Mouse (Mus musculus) kidney, adult 11 months (tissue): Measurements from ENCODE around the gene H2-M3.
"Not testable (repeated sequence)": the region's sequence is repeated elsewhere in the genome, so short reads cannot be mapped to it uniquely, and the experiment has no call there.

Experiments
- DNase-seq: peaks from one replicate; pipeline ENCODE4 v3.0.0; 2022

The H2-M3 gene

DNA sequence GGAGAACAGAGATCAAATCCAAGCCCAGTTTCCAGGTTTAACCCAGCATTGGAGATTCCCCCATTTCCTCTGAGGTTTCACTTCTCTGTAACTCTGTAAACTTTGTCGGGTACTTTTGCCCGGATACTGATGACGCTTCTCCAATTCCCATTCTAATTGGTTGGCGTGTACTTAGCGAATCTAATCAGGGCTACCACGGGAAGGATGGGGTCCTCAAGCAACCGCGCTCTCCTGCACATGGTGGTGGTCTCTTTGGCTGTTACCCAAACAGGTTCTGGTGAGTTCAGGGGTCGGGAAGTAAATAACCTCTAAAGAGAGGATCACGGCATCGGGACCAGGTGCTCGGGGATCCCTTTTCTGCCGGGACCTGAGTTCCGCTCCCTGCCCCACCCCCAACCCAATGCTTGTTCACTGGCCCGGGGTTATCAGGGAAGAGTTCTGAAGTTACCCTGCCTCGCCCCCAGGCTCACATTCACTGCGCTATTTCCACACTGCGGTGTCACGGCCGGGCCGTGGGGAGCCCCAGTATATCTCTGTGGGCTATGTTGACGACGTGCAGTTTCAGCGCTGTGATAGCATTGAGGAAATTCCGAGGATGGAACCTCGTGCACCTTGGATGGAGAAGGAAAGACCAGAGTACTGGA, at the start of gene H2-M3:
H2-M3 (plus strand) TSS at position 163 of the 644 bp plus-strand sequence.
- DNase-seq = peak; percentile 87

- no peak for DNase-seq
These were observed 48.1 kb upstream of the H2-M3 start for GRCm38 (mm10) chr17:37221879-37222278.

- not testable (repeated sequence) for DNase-seq
These were observed 32.8 kb upstream of the H2-M3 start, which contains the start of gene Olfr97 for GRCm38 (mm10) chr17:37237230-37237629. Gene Olfr97, minus strand, starts transcription at chr17:37237330.

DNA sequence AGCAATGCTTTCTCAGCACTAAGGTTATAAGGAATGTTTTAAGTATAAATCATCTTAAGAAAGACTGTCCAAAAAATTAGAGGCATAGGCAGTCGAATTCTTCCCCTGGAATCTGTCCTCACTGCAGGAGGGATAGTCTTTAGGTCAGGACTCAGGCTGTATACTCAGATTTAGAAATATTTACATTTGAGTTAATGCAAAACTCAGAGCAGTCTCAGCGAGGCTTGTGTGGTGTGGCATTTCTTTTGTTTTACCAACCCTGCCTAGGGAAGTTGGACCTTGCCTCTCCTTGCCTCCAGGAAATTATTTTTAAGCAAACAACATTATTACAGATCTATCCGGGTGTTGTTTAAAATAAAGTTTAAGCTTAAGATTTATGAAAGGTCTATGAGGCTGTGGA, 27.8 kb upstream of the H2-M3 start:
- no peak for DNase-seq

GRCm38 (mm10) chr17:37246715-37247114, 23.3 kb upstream of the H2-M3 start:
- peak; percentile 12 for DNase-seq

DNA sequence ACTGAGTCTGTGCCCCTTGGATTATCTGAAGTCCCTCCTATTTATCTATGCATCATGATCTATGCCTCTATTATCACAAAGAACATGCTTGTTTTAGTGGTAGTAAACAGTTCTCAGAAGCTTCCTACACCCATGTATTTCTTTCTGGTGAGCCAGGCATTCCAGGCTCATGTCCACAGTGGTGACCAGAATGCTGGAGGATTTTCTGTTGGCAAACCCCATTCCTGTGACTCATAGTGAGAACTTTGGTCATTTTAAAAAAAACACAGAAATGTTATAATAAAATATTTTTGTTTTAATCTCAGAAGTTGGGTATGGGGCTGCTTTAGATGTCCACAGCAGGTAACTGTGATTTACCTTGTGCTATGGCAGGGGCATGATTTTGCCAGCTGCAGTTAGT, 20.6 kb upstream of the H2-M3 start:
- no peak for DNase-seq

- DNase-seq = no peak
These were observed 19.5 kb upstream of the H2-M3 start for GRCm38 (mm10) chr17:37250544-37250943.

- DNase-seq = no peak
These were observed 6.4 kb upstream of the H2-M3 start, which contains the start of gene Olfr98 for GRCm38 (mm10) chr17:37263626-37264025. Gene Olfr98, minus strand, starts transcription at chr17:37263749.

- DNase-seq = peak; percentile 63
These were observed 677 bp downstream of the H2-M3 start for GRCm38 (mm10) chr17:37270702-37271092.

DNA sequence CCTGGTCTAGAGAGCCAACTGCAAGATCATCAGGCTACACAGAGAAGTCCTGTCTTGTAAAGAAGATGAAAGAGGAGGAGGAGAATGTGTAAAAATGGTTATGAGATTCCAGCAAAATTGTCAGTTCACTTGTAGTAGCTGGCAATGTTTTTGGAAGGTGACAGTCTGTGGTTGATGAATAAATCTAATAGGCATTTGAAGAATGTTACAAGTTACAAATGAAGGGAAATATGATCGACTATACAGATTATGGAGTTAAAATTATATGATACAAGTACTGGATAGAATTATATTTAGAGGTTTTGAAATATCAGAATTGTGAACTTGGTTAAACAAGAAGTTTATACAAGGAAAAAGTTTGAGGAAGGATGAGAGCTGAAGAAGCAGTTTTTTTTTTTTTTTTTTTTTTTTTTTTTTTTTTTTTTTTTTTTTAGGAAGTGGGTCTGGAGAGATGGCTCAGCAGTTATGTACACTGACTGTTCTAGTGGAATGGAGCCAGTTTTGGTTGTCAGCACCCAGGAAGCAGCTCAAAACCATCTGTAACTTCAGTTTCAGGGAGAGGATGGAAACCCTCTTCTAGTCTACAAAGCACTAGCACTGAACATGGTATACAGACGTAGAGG, 5.7 kb downstream of the H2-M3 start:
- DNase-seq = no peak

DNA sequence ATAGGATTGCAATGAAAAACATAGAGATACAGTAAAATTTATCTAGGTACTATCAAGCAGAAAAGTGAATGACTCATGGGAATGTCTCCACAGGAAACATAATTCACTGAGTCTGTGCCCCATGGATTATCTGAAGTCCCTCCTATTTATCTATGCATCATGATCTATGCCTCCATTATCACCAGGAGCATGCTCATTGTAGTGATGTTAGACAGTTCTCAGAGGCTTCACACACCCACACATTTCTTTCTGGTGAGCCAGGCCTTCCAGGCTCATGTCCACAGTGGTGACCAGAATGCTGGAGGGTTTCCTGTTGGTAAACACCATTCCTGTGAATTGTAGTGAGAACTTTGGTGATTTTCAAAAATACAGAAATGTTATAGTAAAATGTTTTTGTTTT, 6.6 kb downstream of the H2-M3 start:
- no peak for DNase-seq

DNA sequence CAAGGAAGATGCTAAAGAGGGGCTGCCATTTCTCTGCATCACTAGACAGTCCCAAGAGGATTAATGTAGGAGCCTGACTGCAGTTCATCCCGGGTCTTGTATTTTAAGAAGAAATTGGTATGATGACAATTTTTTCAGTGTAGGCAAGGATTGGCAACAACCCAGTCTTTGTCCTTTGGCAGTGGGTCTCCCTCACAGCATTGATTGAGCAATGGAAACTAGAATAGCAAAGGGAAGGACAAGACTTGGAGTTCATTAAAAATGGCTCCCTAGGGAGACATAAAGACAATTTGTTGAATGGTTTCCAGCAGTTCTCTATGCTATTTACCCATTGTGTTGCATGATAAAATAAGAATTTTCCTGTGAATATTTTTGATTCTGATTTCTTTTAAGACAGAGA, 10.3 kb downstream of the H2-M3 start:
- DNase-seq = no peak

DNA sequence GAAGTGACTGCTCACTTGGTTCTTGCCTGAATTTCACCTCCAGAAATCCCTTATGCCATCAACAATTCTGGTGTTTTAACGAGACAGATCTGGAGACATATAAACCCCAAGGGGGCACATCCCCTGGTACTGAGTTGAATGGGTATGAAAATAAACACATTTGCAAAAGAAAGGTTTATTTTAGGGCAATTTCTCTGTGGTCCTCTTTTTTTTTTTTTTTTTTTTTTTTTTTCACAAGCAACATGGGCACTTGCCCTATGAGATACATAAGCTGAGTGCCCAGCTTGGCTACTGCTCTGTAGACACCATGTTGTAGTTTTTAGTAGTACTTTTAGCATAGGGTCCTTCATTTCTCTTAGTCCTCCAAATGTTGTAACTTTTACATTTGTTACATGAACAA, 13.3 kb downstream of the H2-M3 start, which contains the start of gene Olfr99:
Olfr99 (minus strand) TSS at position 101 of the 400 bp plus-strand sequence.
- DNase-seq = no peak

GRCm38 (mm10) chr17:37304213-37304612, 34.2 kb downstream of the H2-M3 start, which contains the start of gene Olfr101:
Gene Olfr101, minus strand, starts transcription at chr17:37304313.
- no peak for DNase-seq

DNA sequence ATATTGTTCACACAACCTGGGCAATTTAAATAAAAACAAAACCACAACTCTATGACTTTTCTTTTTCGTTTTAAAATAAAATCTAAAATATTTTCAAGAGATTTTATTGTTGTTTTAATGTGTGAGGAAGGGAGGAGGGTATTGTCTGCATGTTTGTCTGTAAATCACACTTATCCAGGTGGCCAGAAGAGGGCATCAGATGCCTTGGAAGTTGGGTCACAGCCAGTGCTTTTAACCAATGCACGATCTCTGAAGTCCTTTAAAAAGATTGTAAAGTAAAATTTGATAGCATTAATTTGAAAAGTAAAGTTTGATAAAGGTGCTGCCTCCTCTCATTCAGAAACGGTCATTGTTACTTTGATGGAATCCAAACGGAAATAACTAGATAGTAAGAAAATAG, 38.5 kb downstream of the H2-M3 start:
- no peak for DNase-seq

- no peak for DNase-seq
These were observed 40.2 kb downstream of the H2-M3 start for GRCm38 (mm10) chr17:37310146-37310699.

DNA sequence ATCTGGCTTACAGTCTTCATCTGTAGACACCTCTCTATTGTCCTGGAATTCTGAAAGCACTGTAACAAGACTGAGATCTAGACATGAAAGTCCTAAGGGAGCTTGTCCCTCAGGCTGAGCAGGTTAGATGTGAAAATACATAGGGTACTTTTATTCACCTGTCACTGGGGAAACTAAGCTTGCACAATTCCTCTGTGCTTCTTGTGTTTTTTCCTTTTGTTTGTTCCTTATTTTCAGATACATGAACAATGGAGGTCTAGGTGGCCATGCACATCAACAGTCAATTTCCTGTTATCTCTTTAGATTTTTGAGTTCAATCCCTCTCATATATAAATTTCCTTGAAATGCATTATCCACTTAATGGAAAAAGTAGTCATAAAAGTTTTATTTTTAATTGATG, 46.9 kb downstream of the H2-M3 start, which contains the start of gene Olfr102:
Olfr102 (minus strand) TSS at position 101 of the 400 bp plus-strand sequence.
- DNase-seq = no peak
